Mouse (Mus musculus) ES-Bruce4 (cell line): ENCODE results near the gene Clec4d.

ENCODE experiments used
- CTCF ChIP-seq: IDR thresholded peaks from one replicate; pipeline ENCODE4 v1.8.1; 2011; ENCODE audit warnings: low read depth, low read length
- EP300 ChIP-seq: IDR thresholded peaks from 2 replicates; pipeline ENCODE4 v1.6.1; 2011; ENCODE audit warnings: low read depth, low read length; ENCODE audit not compliant: insufficient read depth
- POLR2A ChIP-seq: IDR thresholded peaks from one replicate; pipeline ENCODE4 v1.8.1; 2011; ENCODE audit warnings: low read length; ENCODE audit not compliant: insufficient read depth

- no peak for TF ChIP-seq CTCF
- no peak for TF ChIP-seq POLR2A
- no peak for TF ChIP-seq EP300
These were observed 1.0 kb upstream of the Clec4d start for GRCm38 (mm10) chr6:123260868-123261267.
